In the genomic region with DNA sequence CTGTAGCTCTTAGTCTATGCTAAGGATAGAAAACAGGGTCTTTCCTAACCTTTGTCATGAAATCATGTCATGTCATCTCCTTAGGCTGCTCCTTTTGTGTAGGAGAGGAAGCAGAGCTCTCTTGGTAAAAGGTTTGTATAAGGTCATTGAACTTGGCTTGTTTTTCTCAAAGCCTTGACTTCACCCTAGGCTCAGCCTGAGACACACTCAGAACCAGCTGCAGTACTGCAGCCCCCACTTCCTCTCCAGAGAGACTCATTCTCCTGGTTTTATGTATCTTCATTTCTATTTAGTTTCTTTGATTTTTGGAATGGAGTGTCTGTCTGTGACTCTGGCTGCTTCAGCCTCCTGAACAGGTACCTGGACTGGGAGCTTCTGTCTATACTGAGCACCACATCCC, we compare ENCODE assay signal across 31 mouse cellular contexts. TPM values are rescaled to one million over a fixed set of nuclear protein-coding genes. Genes with fewer than 3 reads are reported as not detected.
DNase-seq lines count a peak whose midpoint lies in the region; ATAC-seq and TF ChIP-seq lines count a peak whose summit lies in the region.
"Had no signal": no experiment of that assay in that cellular context is flagged by ENCODE, and none has a peak within 500 bp of the region (broad histone marks: within the 10 kb centered on the region; RNA-seq: fewer than 3 reads in every experiment).

No protein-coding gene starts in this region.

- no peaks in the 10 kb centered on the region for H3K27me3 ChIP-seq in forebrain, postnatal 0 days (ENCODE audit: insufficient read depth, low read length)
- H3K27me3 ChIP-seq in forebrain, embryonic 14.5 days (replicated peaks; ENCODE audit: control insufficient read depth, insufficient read depth, low read length) = no peaks in the 10 kb centered on the region
- H3K27me3 ChIP-seq: embryonic facial prominence, embryonic 12.5 days; forebrain, embryonic 13.5 days; neural tube, embryonic 15.5 days had no signal

- H3K9ac ChIP-seq in forebrain, postnatal 0 days = no peak overlapping the region
- no peak overlapping the region for H3K9ac ChIP-seq in forebrain, embryonic 14.5 days (ENCODE audit: low read length)
- H3K9ac ChIP-seq: embryonic facial prominence, embryonic 12.5 days; forebrain, embryonic 13.5 days; hindbrain, embryonic 14.5 days; neural tube, embryonic 15.5 days had no signal

- DNase-seq in forebrain, postnatal 0 days = no peak
- no peak for DNase-seq in forebrain, embryonic 14.5 days (ENCODE audit: low spot score)
- no peak for DNase-seq in layer of hippocampus, adult 2 months (ENCODE audit: low spot score in 2 of 2)
- DNase-seq in layer of hippocampus, postnatal 25 days (ENCODE audit: extremely low spot score in 1 of 2, low spot score in 1 of 2) = no peak
- DNase-seq in thymus, postnatal 4 days = peak; percentile 28
- DNase-seq in thymus, postnatal 25 days = no peak
- no peak for DNase-seq in cerebellum, adult 9-11 months
- DNase-seq: adrenal gland, postnatal 10 days; cerebellum, adult 18-20 months; cerebellum, postnatal 25 days; heart, postnatal 4 days; kidney, adult 2 months; kidney, postnatal 10 days; layer of hippocampus, postnatal 36 days; lung, adult 18-20 months; lung, postnatal 10 days; right cerebral cortex, adult 18-20 months; right cerebral cortex, postnatal 4 days had no signal

- 0 out of 2 replicates have a peak, but pooled peaks have one; percentile 35 for ATAC-seq in forebrain, postnatal 0 days
- ATAC-seq in forebrain, embryonic 14.5 days = no peak
- ATAC-seq in megakaryocyte-erythroid progenitor cell, adult 5-6 weeks (replicated peaks; ENCODE audit: low FRiP score, low TSS enrichment, poor library complexity, severe bottlenecking) = no peak
- ATAC-seq: forebrain, embryonic 13.5 days had no signal

- no peaks in the 10 kb centered on the region for H3K4me1 ChIP-seq in forebrain, postnatal 0 days (ENCODE audit: insufficient read depth)
- no peaks in the 10 kb centered on the region for H3K4me1 ChIP-seq in forebrain, embryonic 14.5 days (ENCODE audit: control insufficient read depth, insufficient read depth, low read length)
- H3K4me1 ChIP-seq: embryonic facial prominence, embryonic 12.5 days; forebrain, embryonic 13.5 days; neural tube, embryonic 15.5 days had no signal

- H3K27ac ChIP-seq in forebrain, postnatal 0 days (ENCODE audit: low read depth, low read length) = no peak overlapping the region
- no peak overlapping the region for H3K27ac ChIP-seq in forebrain, embryonic 14.5 days (ENCODE audit: low read depth, low read length)
- peak overlapping the region; percentile 43 for H3K27ac ChIP-seq in layer of hippocampus, adult 2 months
- H3K27ac ChIP-seq: embryonic facial prominence, embryonic 12.5 days; forebrain, embryonic 13.5 days; hindbrain, embryonic 14.5 days; neural tube, embryonic 15.5 days had no signal

- TF ChIP-seq CTCF in forebrain, postnatal 0 days (IDR thresholded peaks at IDR 0.05; ENCODE audit: low read depth) = no peak
- no peak for TF ChIP-seq CTCF in layer of hippocampus, adult 2 months (conservative IDR thresholded peaks at IDR 0.05)

- H3K36me3 ChIP-seq in forebrain, postnatal 0 days (ENCODE audit: insufficient read depth) = no peaks in the 10 kb centered on the region
- no peaks in the 10 kb centered on the region for H3K36me3 ChIP-seq in forebrain, embryonic 14.5 days (ENCODE audit: control insufficient read depth, insufficient read depth, low read length)
- H3K36me3 ChIP-seq: embryonic facial prominence, embryonic 12.5 days; neural tube, embryonic 15.5 days had no signal

- H3K4me2 ChIP-seq in forebrain, postnatal 0 days (ENCODE audit: low read depth) = no peak overlapping the region
- H3K4me2 ChIP-seq in forebrain, embryonic 14.5 days (ENCODE audit: low read length) = no peak overlapping the region
- H3K4me2 ChIP-seq: embryonic facial prominence, embryonic 12.5 days; forebrain, embryonic 13.5 days; hindbrain, embryonic 14.5 days; midbrain, embryonic 11.5 days; neural tube, embryonic 15.5 days had no signal

- no peak overlapping the region for H3K4me3 ChIP-seq in forebrain, postnatal 0 days (ENCODE audit: low read depth, low read length)
- H3K4me3 ChIP-seq in forebrain, embryonic 14.5 days (ENCODE audit: low read depth, low read length) = no peak overlapping the region
- H3K4me3 ChIP-seq in layer of hippocampus, adult 2 months = no peak overlapping the region
- H3K4me3 ChIP-seq: embryonic facial prominence, embryonic 12.5 days; forebrain, embryonic 13.5 days; neural tube, embryonic 15.5 days had no signal

- no peaks in the 10 kb centered on the region for H3K9me3 ChIP-seq in forebrain, postnatal 0 days (ENCODE audit: low read length)
- no peaks in the 10 kb centered on the region for H3K9me3 ChIP-seq in forebrain, embryonic 14.5 days (replicated peaks; ENCODE audit: control insufficient read depth, low read length)
- H3K9me3 ChIP-seq: embryonic facial prominence, embryonic 12.5 days; forebrain, embryonic 13.5 days; neural tube, embryonic 15.5 days had no signal

RNA-seq across cellular contexts. Expression of gene Msgn1, which starts 6.0 kb away (rescaled TPM):
- total RNA-seq in forebrain, postnatal 0 days (2014; rRNA removed) = not detected in 2 replicates
- polyA plus RNA-seq in forebrain, postnatal 0 days (2015; fragmentation: Nextera tagmentation; extraction: Ambion mirVana) = not detected in 2 replicates
- polyA plus RNA-seq in forebrain, embryonic 14.5 days (2014; fragmentation: Nextera tagmentation; extraction: Ambion mirVana) = not detected in 2 replicates
- total RNA-seq in layer of hippocampus, adult 2 months (2021) = not detected
- total RNA-seq in layer of hippocampus, postnatal 25 days (2021) = not detected
- not detected in 2 replicates for total RNA-seq in megakaryocyte-erythroid progenitor cell, adult 5-6 weeks (2014; fragmentation: Nextera tagmentation)
- total RNA-seq in megakaryocyte-erythroid progenitor cell, adult 5-6 weeks (2017) = not detected in 2 replicates
- total RNA-seq: adrenal gland, postnatal 10 days; heart, postnatal 4 days; layer of hippocampus, adult 18-20 months; layer of hippocampus, postnatal 36 days; left cerebral cortex, postnatal 10 days; liver, adult 2 months; midbrain, postnatal 0 days had no signal
- polyA plus RNA-seq: embryonic facial prominence, embryonic 12.5 days; forebrain, embryonic 13.5 days; gonadal fat pad, adult 2 months; hindbrain, embryonic 14.5 days; intestine, embryonic 14.5 days; kidney, adult 2 months; limb, embryonic 11.5 days; liver, adult 2 months; midbrain, embryonic 11.5 days; midbrain, postnatal 0 days; neural tube, embryonic 15.5 days had no signal

RNA-seq across cellular contexts. Expression of gene Gen1, which starts 50.8 kb away (rescaled TPM):
- 3.4 and 3.6 TPM in 2 replicates for total RNA-seq in forebrain, postnatal 0 days (2014; rRNA removed)
- 0.80 and 1.3 TPM in 2 replicates for polyA plus RNA-seq in forebrain, postnatal 0 days (2015; fragmentation: Nextera tagmentation; extraction: Ambion mirVana)
- polyA plus RNA-seq in forebrain, embryonic 14.5 days (2014; fragmentation: Nextera tagmentation; extraction: Ambion mirVana) = 6.7 and 6.9 TPM in 2 replicates
- 1 to 10 TPM; 1.3 to 3.3 TPM for total RNA-seq in layer of hippocampus, adult 2 months (2021)
- total RNA-seq in layer of hippocampus, postnatal 25 days (2021) = 1 to 10 TPM; 1.7 to 3.0 TPM
- total RNA-seq in megakaryocyte-erythroid progenitor cell, adult 5-6 weeks (2014; fragmentation: Nextera tagmentation) = 21.7 and 31.0 TPM in 2 replicates
- 18.9 and 28.7 TPM in 2 replicates for total RNA-seq in megakaryocyte-erythroid progenitor cell, adult 5-6 weeks (2017)

RNA-seq across cellular contexts. Expression of gene Smc6, which starts 50.9 kb away (rescaled TPM):
- 36.0 and 39.5 TPM in 2 replicates for total RNA-seq in forebrain, postnatal 0 days (2014; rRNA removed)
- polyA plus RNA-seq in forebrain, postnatal 0 days (2015; fragmentation: Nextera tagmentation; extraction: Ambion mirVana) = 91.5 and 103 TPM in 2 replicates
- 104 and 111 TPM in 2 replicates for polyA plus RNA-seq in forebrain, embryonic 14.5 days (2014; fragmentation: Nextera tagmentation; extraction: Ambion mirVana)
- total RNA-seq in layer of hippocampus, adult 2 months (2021) = 10 to 100 TPM; 31.7 to 38.6 TPM
- 10 to 100 TPM; 23.9 to 30.1 TPM for total RNA-seq in layer of hippocampus, postnatal 25 days (2021)
- total RNA-seq in megakaryocyte-erythroid progenitor cell, adult 5-6 weeks (2014; fragmentation: Nextera tagmentation) = 55.9 and 85.4 TPM in 2 replicates
- total RNA-seq in megakaryocyte-erythroid progenitor cell, adult 5-6 weeks (2017) = 108 and 145 TPM in 2 replicates
